Mouse (Mus musculus) olfactory bulb, adult 2 months (tissue): ENCODE data around the gene Opcml. TPM values are rescaled to one million over a fixed set of nuclear protein-coding genes. Genes with fewer than 3 reads are reported as not detected.

ENCODE experiments used
- H3K27ac ChIP-seq: fragments of 200-500 bp; 2 replicates; pipeline ENCODE4 v1.5.1; 2012; ENCODE audit warnings: low read depth, low read length; ENCODE audit not compliant: insufficient read depth
- H3K4me1 ChIP-seq: fragments of 200-500 bp; 2 replicates; pipeline ENCODE4 v1.6.1; 2012; ENCODE audit warnings: low read length; ENCODE audit not compliant: control insufficient read depth, insufficient read depth
- H3K4me3 ChIP-seq: fragments of 200-500 bp; 2 replicates; pipeline ENCODE4 v1.5.1; 2012; ENCODE audit warnings: mild to moderate bottlenecking, low read depth, low read length, moderate library complexity; ENCODE audit not compliant: insufficient read depth
- CTCF ChIP-seq: fragments of 200-500 bp; IDR thresholded peaks from 2 replicates; pipeline ENCODE4 v1.5.1; 2012; ENCODE audit warnings: low read depth, mild to moderate bottlenecking, low read length, moderate library complexity; ENCODE audit not compliant: insufficient read depth
- POLR2A ChIP-seq: fragments of 200-500 bp; IDR thresholded peaks from 2 replicates; pipeline ENCODE4 v1.6.1; 2012; ENCODE audit warnings: mild to moderate bottlenecking, low read depth, low read length, moderate library complexity; ENCODE audit not compliant: insufficient read depth
- WGBS: fragments of 180-500 bp; shearing (Covaris S2); methylation state at CpG from one replicate; pipeline ENCODE4 v1.1.7; 2018; 5-methylcytosine and 5-hydroxymethylcytosine counted together
- polyA plus RNA-seq: library from polyadenylated mRNA; stranded (reverse); fragments of >200 nt; gene quantifications from 2 replicates; pipeline ENCODE4 v1.2.4, GENCODE M21; 2012; ENCODE audit warnings: low replicate concordance; ENCODE audit not compliant: missing spikeins, insufficient read depth, insufficient read length

The Opcml gene
- polyA plus RNA-seq, 1 experiment, result not detected

DNA sequence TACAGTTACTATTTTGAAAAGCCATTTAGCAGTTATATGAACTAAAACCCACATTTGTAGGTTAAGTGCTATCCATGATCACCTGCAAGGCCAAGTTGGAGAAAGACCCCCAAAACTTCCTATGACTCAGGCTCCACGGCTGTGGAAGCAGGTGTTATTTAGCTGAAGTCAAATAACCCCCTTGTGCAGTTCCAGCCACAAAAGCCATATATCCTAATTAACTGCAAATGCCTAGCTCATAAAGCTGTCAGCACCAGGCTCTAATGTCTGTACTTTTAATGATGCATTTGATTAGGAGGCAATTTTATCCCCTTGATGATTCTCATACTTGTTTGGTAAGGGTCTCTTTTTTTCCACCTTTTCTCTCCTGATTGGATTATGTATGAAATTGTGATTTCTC is 300.8 kb downstream of the Opcml start:
- TF ChIP-seq CTCF (no peak), POLR2A (no peak)
- 65% methylated on average over 1 of the region's 1 CpGs for WGBS
- H3K4me1 ChIP-seq, result no peaks in the 10 kb centered on the region

DNA sequence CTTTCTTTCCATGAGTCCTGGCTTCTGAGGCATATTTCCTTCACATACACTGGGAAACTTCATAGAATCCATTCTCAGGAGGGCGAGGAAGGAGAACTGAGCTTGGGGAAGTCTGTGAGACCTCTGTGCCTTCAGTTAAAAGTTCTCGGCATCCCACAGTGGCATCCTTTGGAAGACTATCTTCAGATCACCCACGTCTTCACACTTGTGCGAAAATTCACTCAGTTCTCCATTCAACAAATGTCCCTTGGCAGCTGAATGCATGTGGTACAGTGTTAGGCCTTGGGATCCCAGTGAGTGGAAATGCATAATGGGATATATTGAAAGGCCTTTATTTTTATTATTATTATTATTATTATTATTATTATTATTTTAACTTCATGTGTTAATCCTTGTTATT is 304.1 kb downstream of the Opcml start:
- H3K4me3 ChIP-seq, result no peak overlapping the region

More for the DNA sequence above, 300.8 kb downstream of the Opcml start:
- Histone ChIP-seq H3K4me3 (no peak overlapping the region), H3K27ac (no peak overlapping the region)

GRCm38 (mm10) chr9:28096204-28096603 is 305.6 kb downstream of the Opcml start:
- no peak for TF ChIP-seq CTCF
- 99% methylated on average over 2 of the region's 2 CpGs for WGBS
- H3K27ac ChIP-seq, result no peak overlapping the region
- no peaks in the 10 kb centered on the region for H3K4me1 ChIP-seq
- no peak overlapping the region for H3K4me3 ChIP-seq

More for the DNA sequence above, 304.1 kb downstream of the Opcml start:
- H3K27ac ChIP-seq, result no peak overlapping the region
- H3K4me1 ChIP-seq, result no peaks in the 10 kb centered on the region
- TF ChIP-seq CTCF, result no peak
- TF ChIP-seq POLR2A, result no peak
- 93% methylated on average over 4 of the region's 4 CpGs for WGBS

- no peak overlapping the region for H3K4me3 ChIP-seq
- TF ChIP-seq POLR2A, result no peak
- TF ChIP-seq CTCF, result no peak
- no peaks in the 10 kb centered on the region for H3K4me1 ChIP-seq
- H3K27ac ChIP-seq, result no peak overlapping the region
Measured at GRCm38 (mm10) chr9:28101981-28102380, 311.4 kb downstream of the Opcml start.

DNA sequence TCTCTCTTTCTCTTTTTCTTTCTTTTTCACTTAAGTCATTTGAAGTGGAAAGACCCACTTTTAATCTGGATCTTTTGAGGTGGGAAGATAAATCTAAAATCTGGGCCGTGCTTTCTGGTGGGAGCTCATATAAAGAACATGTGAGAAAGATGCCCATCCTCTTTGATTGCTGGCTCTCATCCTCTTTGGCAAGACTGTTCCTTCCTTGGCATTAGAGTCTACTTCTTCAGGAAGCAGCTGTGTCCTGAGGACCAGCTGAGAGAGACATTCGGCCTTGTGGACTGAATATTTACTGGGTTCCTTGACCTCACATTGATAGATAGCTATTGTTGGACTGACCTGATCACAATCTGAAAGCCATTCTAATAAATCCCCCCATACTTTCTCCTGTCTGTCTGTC is 331.3 kb downstream of the Opcml start:
- WGBS, result 81% methylated on average over 2 of the region's 2 CpGs
- TF ChIP-seq CTCF, result no peak
- TF ChIP-seq POLR2A, result no peak

DNA sequence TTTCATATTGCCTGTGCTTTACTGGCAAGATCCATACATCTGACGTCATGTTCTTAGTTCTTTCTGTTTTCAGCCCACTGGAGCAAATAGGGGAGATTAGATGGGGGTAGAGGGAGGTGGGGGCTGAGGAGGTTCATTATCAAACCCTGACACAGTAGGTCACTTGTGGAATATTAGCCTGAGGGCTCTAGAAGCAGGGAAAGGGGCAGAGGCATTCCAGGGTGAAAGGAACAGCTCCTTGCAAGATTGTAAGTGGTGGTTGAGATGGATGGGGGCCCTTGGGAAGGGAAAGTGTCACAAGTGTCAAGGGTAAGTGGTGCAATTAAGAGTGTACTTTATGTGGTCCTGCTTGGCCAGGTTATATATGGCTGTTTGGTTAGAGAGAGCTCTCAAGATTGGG is 338.2 kb downstream of the Opcml start:
- H3K4me1 ChIP-seq, result no peaks in the 10 kb centered on the region
- 80% methylated on average over 1 of the region's 1 CpGs for WGBS
- H3K27ac ChIP-seq, result no peak overlapping the region
- TF ChIP-seq POLR2A (no peak), CTCF (no peak)
- no peak overlapping the region for H3K4me3 ChIP-seq

More for the DNA sequence above, 331.3 kb downstream of the Opcml start:
- H3K4me1 ChIP-seq, result no peaks in the 10 kb centered on the region
- H3K27ac ChIP-seq, result no peak overlapping the region
- no peak overlapping the region for H3K4me3 ChIP-seq

- 79% methylated on average over 1 of the region's 1 CpGs for WGBS
- H3K27ac ChIP-seq, result no peak overlapping the region
- TF ChIP-seq POLR2A, result no peak
- no peak for TF ChIP-seq CTCF
- no peak overlapping the region for H3K4me3 ChIP-seq
- H3K4me1 ChIP-seq, result no peaks in the 10 kb centered on the region
Measured at GRCm38 (mm10) chr9:28131521-28131920, 340.9 kb downstream of the Opcml start.

DNA sequence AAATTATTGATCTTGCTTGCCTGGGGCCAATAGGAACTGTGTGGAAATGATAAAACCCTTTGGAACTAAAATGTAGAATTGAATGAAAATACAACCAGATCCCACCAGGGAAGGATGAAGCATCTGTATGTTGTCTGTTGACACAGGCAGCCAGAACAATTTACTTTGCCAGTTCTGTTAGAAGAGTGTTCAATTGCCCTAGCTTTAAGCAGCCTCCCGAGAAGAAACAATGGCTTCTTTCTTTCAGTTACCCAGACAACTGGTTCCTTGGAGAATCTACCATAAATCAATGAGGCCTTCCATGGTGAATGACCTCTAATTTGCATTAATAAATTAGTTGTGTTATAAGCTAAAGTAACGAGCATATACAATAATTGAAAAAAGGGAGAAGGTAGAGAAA is 346.0 kb downstream of the Opcml start:
- 66% methylated on average over 2 of the region's 2 CpGs for WGBS
- H3K4me1 ChIP-seq, result no peaks in the 10 kb centered on the region
- H3K4me3 ChIP-seq, result no peak overlapping the region
- no peak for TF ChIP-seq POLR2A
- no peak for TF ChIP-seq CTCF
- no peak overlapping the region for H3K27ac ChIP-seq

- no peaks in the 10 kb centered on the region for H3K4me1 ChIP-seq
- H3K27ac ChIP-seq, result no peak overlapping the region
- no peak overlapping the region for H3K4me3 ChIP-seq
- 93% methylated on average over 12 of the region's 12 CpGs for WGBS
- TF ChIP-seq POLR2A, result no peak
- no peak for TF ChIP-seq CTCF
Measured at GRCm38 (mm10) chr9:28139957-28140597, 349.5 kb downstream of the Opcml start.

- 56% methylated on average over 3 of the region's 3 CpGs for WGBS
- Histone ChIP-seq H3K4me1 (0 out of 2 replicates have a peak, but pooled peaks cover 3% of the 10 kb centered on the region), H3K27ac (no peak overlapping the region), H3K4me3 (no peak overlapping the region)
- no peak for TF ChIP-seq CTCF
- TF ChIP-seq POLR2A, result no peak
Measured at GRCm38 (mm10) chr9:28149507-28149906, 358.9 kb downstream of the Opcml start.
